Mouse (Mus musculus): Measurements from ENCODE around the gene Prdm10. TPM values are rescaled to one million over a fixed set of nuclear protein-coding genes. Genes with fewer than 3 reads are reported as not detected.
A peak's percentile ranks its signal among the peaks of the same experiment; 100 is the strongest.

Gene Prdm10
- total and polyA plus RNA-seq, 2 experiments from 2014 or later = 5.1 to 16.0 TPM

GRCm38 (mm10) chr9:31334991-31335390, 54.7 kb downstream of the Prdm10 start:
- Histone ChIP-seq H3K27me3 (ENCODE audit: insufficient read depth, low read length) (no peaks in the 10 kb centered on the region), H3K9me3 (ENCODE audit: low read length) (no peaks in the 10 kb centered on the region), H3K4me3 (ENCODE audit: low read depth, low read length) (no peak overlapping the region), H3K36me3 (ENCODE audit: insufficient read depth) (peaks cover 18% of the 10 kb centered on the region), H3K9ac (no peak overlapping the region), H3K4me2 (ENCODE audit: low read depth) (no peak overlapping the region), H3K27ac (ENCODE audit: low read depth, low read length) (no peak overlapping the region), H3K4me1 (ENCODE audit: insufficient read depth) (no peaks in the 10 kb centered on the region)
- no peak for TF ChIP-seq CTCF (IDR thresholded peaks at IDR 0.05; ENCODE audit: low read depth)
- ATAC-seq (no peak), DNase-seq (no peak)
- 62% methylated on average over 6 of the region's 6 CpGs for WGBS

GRCm38 (mm10) chr9:31344289-31344831, 64.0 kb downstream of the Prdm10 start:
- Histone ChIP-seq H3K9ac (no peak overlapping the region), H3K4me2 (ENCODE audit: low read depth) (no peak overlapping the region), H3K9me3 (ENCODE audit: low read length) (no peaks in the 10 kb centered on the region), H3K4me3 (ENCODE audit: low read depth, low read length) (no peak overlapping the region), H3K27me3 (ENCODE audit: insufficient read depth, low read length) (no peaks in the 10 kb centered on the region), H3K36me3 (ENCODE audit: insufficient read depth) (peaks cover 20% of the 10 kb centered on the region), H3K27ac (ENCODE audit: low read depth, low read length) (no peak overlapping the region), H3K4me1 (ENCODE audit: insufficient read depth) (no peaks in the 10 kb centered on the region)
- TF ChIP-seq CTCF (IDR thresholded peaks at IDR 0.05; ENCODE audit: low read depth) = no peak
- WGBS = 39% methylated on average over 11 of the region's 11 CpGs
- peak; percentile 29 for ATAC-seq
- DNase-seq = peak; percentile 43

- no peak overlapping the region for H3K27ac ChIP-seq (ENCODE audit: low read depth, low read length)
- no peak overlapping the region for H3K9ac ChIP-seq
- peaks cover 17% of the 10 kb centered on the region for H3K36me3 ChIP-seq (ENCODE audit: insufficient read depth)
- no peak overlapping the region for H3K4me3 ChIP-seq (ENCODE audit: low read depth, low read length)
- no peaks in the 10 kb centered on the region for H3K27me3 ChIP-seq (ENCODE audit: insufficient read depth, low read length)
- no peak for TF ChIP-seq CTCF (IDR thresholded peaks at IDR 0.05; ENCODE audit: low read depth)
- ATAC-seq (no peak), DNase-seq (no peak)
- 80% methylated on average over 15 of the region's 15 CpGs for WGBS
- no peaks in the 10 kb centered on the region for H3K9me3 ChIP-seq (ENCODE audit: low read length)
- H3K4me2 ChIP-seq (ENCODE audit: low read depth) = no peak overlapping the region
- no peaks in the 10 kb centered on the region for H3K4me1 ChIP-seq (ENCODE audit: insufficient read depth)
Observed at GRCm38 (mm10) chr9:31346575-31347080, 66.3 kb downstream of the Prdm10 start.

GRCm38 (mm10) chr9:31348458-31348857, 68.1 kb downstream of the Prdm10 start:
- Histone ChIP-seq H3K4me1 (ENCODE audit: insufficient read depth) (no peaks in the 10 kb centered on the region), H3K36me3 (ENCODE audit: insufficient read depth) (peaks cover 16% of the 10 kb centered on the region), H3K4me2 (ENCODE audit: low read depth) (no peak overlapping the region), H3K9ac (no peak overlapping the region), H3K4me3 (ENCODE audit: low read depth, low read length) (no peak overlapping the region), H3K27ac (ENCODE audit: low read depth, low read length) (no peak overlapping the region), H3K9me3 (ENCODE audit: low read length) (no peaks in the 10 kb centered on the region), H3K27me3 (ENCODE audit: insufficient read depth, low read length) (no peaks in the 10 kb centered on the region)
- WGBS = 74% methylated on average over 4 of the region's 4 CpGs
- no peak for DNase-seq
- ATAC-seq = no peak
- TF ChIP-seq CTCF (IDR thresholded peaks at IDR 0.05; ENCODE audit: low read depth) = no peak

- H3K9me3 ChIP-seq (ENCODE audit: low read length) = no peaks in the 10 kb centered on the region
- H3K4me3 ChIP-seq (ENCODE audit: low read depth, low read length) = no peak overlapping the region
- ATAC-seq (peak; percentile 67), DNase-seq (peak; percentile 77)
- H3K27ac ChIP-seq (ENCODE audit: low read depth, low read length) = no peak overlapping the region
- H3K4me2 ChIP-seq (ENCODE audit: low read depth) = no peak overlapping the region
- peak; percentile 92 for TF ChIP-seq CTCF (IDR thresholded peaks at IDR 0.05; ENCODE audit: low read depth)
- H3K4me1 ChIP-seq (ENCODE audit: insufficient read depth) = no peaks in the 10 kb centered on the region
- 67% methylated on average over 11 of the region's 11 CpGs for WGBS
- no peaks in the 10 kb centered on the region for H3K27me3 ChIP-seq (ENCODE audit: insufficient read depth, low read length)
- H3K36me3 ChIP-seq (ENCODE audit: insufficient read depth) = peaks cover 18% of the 10 kb centered on the region
- no peak overlapping the region for H3K9ac ChIP-seq
Observed at GRCm38 (mm10) chr9:31348915-31349314, 68.6 kb downstream of the Prdm10 start.

GRCm38 (mm10) chr9:31352716-31353115, 72.4 kb downstream of the Prdm10 start:
- no peak for ATAC-seq

GRCm38 (mm10) chr9:31353518-31353917, 73.2 kb downstream of the Prdm10 start:
- ATAC-seq (no peak), DNase-seq (no peak)
- H3K27ac ChIP-seq (ENCODE audit: low read depth, low read length) = no peak overlapping the region
- H3K4me1 ChIP-seq (ENCODE audit: insufficient read depth) = no peaks in the 10 kb centered on the region
- peaks cover 49% of the 10 kb centered on the region for H3K36me3 ChIP-seq (ENCODE audit: insufficient read depth)
- H3K4me2 ChIP-seq (ENCODE audit: low read depth) = no peak overlapping the region
- WGBS = 90% methylated on average over 10 of the region's 10 CpGs
- H3K4me3 ChIP-seq (ENCODE audit: low read depth, low read length) = no peak overlapping the region
- no peaks in the 10 kb centered on the region for H3K27me3 ChIP-seq (ENCODE audit: insufficient read depth, low read length)
- H3K9ac ChIP-seq = no peak overlapping the region
- TF ChIP-seq CTCF (IDR thresholded peaks at IDR 0.05; ENCODE audit: low read depth) = no peak
- H3K9me3 ChIP-seq (ENCODE audit: low read length) = no peaks in the 10 kb centered on the region

More at GRCm38 (mm10) chr9:31352716-31353115, 72.4 kb downstream of the Prdm10 start:
- H3K9ac ChIP-seq = no peak overlapping the region
- H3K27me3 ChIP-seq (ENCODE audit: insufficient read depth, low read length) = no peaks in the 10 kb centered on the region
- no peaks in the 10 kb centered on the region for H3K9me3 ChIP-seq (ENCODE audit: low read length)
- TF ChIP-seq CTCF (IDR thresholded peaks at IDR 0.05; ENCODE audit: low read depth) = no peak
- H3K4me3 ChIP-seq (ENCODE audit: low read depth, low read length) = no peak overlapping the region
- DNase-seq = no peak
- WGBS = 97% methylated on average over 2 of the region's 2 CpGs
- H3K36me3 ChIP-seq (ENCODE audit: insufficient read depth) = peaks cover 44% of the 10 kb centered on the region
- H3K4me2 ChIP-seq (ENCODE audit: low read depth) = no peak overlapping the region
- H3K27ac ChIP-seq (ENCODE audit: low read depth, low read length) = no peak overlapping the region
- no peaks in the 10 kb centered on the region for H3K4me1 ChIP-seq (ENCODE audit: insufficient read depth)
